10 mouse cellular contexts compared by ENCODE assay signal in the genomic region with DNA sequence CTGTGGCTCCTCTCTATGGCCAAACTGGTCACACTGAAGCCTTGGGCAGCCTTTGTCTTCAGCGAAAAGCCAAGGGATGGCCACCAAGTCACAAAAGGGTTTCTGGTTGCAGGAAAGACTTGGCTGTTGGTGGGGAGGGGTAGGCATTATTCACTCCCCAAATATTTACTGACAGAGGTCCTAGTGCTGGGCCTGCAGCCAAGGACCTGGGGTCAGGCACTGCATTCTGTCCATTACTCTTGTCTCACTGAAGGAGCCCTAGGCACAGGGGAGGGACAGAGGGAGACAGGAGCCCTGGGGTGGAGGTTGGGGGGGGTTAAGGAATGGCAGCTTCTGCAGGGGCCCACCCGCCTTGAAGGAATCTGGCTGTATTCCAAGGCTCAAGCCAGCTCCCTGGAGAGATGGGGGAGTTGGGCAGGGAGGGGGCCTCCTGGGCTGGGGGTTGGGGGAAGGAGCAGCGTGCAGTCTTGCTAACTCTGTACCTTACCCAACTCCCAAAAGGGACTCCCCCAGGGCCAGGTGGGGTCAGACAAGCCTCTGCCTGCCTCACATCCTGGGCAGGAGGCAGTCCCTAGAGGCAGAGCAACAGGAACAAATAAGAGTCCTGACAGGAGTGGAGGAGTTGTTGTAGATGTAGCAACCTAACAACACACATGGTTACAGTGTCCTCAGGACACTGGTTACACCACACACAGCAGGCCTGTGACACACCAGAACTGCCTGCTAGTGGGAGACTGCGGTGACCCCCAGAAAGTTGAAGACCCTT. TPM values are rescaled to one million over a fixed set of nuclear protein-coding genes. Genes with fewer than 3 reads are reported as not detected.
A peak's percentile ranks its signal among the peaks of the same experiment; 100 is the strongest.
DNase-seq lines count a peak whose midpoint lies in the region; ATAC-seq and TF ChIP-seq lines count a peak whose summit lies in the region.
"Had no signal": no experiment of that assay in that cellular context is flagged by ENCODE, and none has a peak within 500 bp of the region (broad histone marks: within the 10 kb centered on the region; RNA-seq: fewer than 3 reads in every experiment).

No protein-coding gene starts in this region.

- H3K27ac ChIP-seq in heart, embryonic 13.5 days (replicated peaks): peak overlapping the region; percentile 60
- no peak overlapping the region for H3K27ac ChIP-seq in midbrain, embryonic 11.5 days (ENCODE audit: low read depth, low read length)
- H3K27ac ChIP-seq in midbrain, embryonic 13.5 days: no peak overlapping the region
- H3K27ac ChIP-seq in limb, embryonic 13.5 days: no peak overlapping the region
- H3K27ac ChIP-seq in stomach, postnatal 0 days (replicated peaks): peak overlapping the region; percentile 58

- no peaks in the 10 kb centered on the region for H3K36me3 ChIP-seq in heart, embryonic 13.5 days
- H3K36me3 ChIP-seq in midbrain, embryonic 11.5 days (ENCODE audit: control insufficient read depth, insufficient read depth, low read length): no peaks in the 10 kb centered on the region
- H3K36me3 ChIP-seq in midbrain, embryonic 13.5 days: no peaks in the 10 kb centered on the region
- no peaks in the 10 kb centered on the region for H3K36me3 ChIP-seq in limb, embryonic 13.5 days
- no peaks in the 10 kb centered on the region for H3K36me3 ChIP-seq in stomach, postnatal 0 days (ENCODE audit: control insufficient read depth, insufficient read depth, low read length)

- H3K9me3 ChIP-seq in heart, embryonic 13.5 days: no peaks in the 10 kb centered on the region
- H3K9me3 ChIP-seq in midbrain, embryonic 11.5 days (ENCODE audit: control insufficient read depth, low read length): no peaks in the 10 kb centered on the region
- no peaks in the 10 kb centered on the region for H3K9me3 ChIP-seq in midbrain, embryonic 13.5 days
- no peaks in the 10 kb centered on the region for H3K9me3 ChIP-seq in limb, embryonic 13.5 days
- no peaks in the 10 kb centered on the region for H3K9me3 ChIP-seq in stomach, postnatal 0 days (ENCODE audit: control insufficient read depth, low read length)

- TF ChIP-seq CTCF in stomach, postnatal 0 days (IDR thresholded peaks at IDR 0.05; ENCODE audit: low read depth): no peak

- peak; percentile 22; the same call in 1 of the 2 replicates for ATAC-seq in heart, embryonic 13.5 days (ENCODE audit: extremely low read depth, insufficient number of reproducible peaks, low FRiP score, low TSS enrichment)
- ATAC-seq in midbrain, embryonic 11.5 days (ENCODE audit: low FRiP score): no peak
- ATAC-seq in midbrain, embryonic 13.5 days: no peak
- ATAC-seq in limb, embryonic 13.5 days (ENCODE audit: low FRiP score, low read depth): peak; percentile 38; the same call in 1 of the 2 replicates
- peak; percentile 36; the same call in 1 of the 2 replicates for ATAC-seq in stomach, postnatal 0 days (ENCODE audit: low FRiP score, low TSS enrichment)
- no peak for ATAC-seq in megakaryocyte-erythroid progenitor cell, adult 5-6 weeks (replicated peaks; ENCODE audit: low FRiP score, low TSS enrichment, poor library complexity, severe bottlenecking)

- no peak overlapping the region for H3K4me3 ChIP-seq in heart, embryonic 13.5 days
- H3K4me3 ChIP-seq in midbrain, embryonic 11.5 days (ENCODE audit: low read depth, low read length): no peak overlapping the region
- H3K4me3 ChIP-seq in midbrain, embryonic 13.5 days (replicated peaks): no peak overlapping the region
- H3K4me3 ChIP-seq in limb, embryonic 13.5 days: no peak overlapping the region
- H3K4me3 ChIP-seq in stomach, postnatal 0 days (ENCODE audit: low read depth, low read length): no peak overlapping the region

- TF ChIP-seq EP300 in stomach, postnatal 0 days (optimal IDR thresholded peaks at IDR 0.05): no peak

- H3K9ac ChIP-seq in heart, embryonic 13.5 days: peak overlapping the region; percentile 52; the same call in 1 of the 2 replicates
- H3K9ac ChIP-seq in midbrain, embryonic 11.5 days (ENCODE audit: low read length): peak overlapping the region; percentile 5; the same call in 1 of the 2 replicates
- no peak overlapping the region for H3K9ac ChIP-seq in midbrain, embryonic 13.5 days (replicated peaks)
- no peak overlapping the region for H3K9ac ChIP-seq in limb, embryonic 13.5 days
- H3K9ac ChIP-seq in stomach, postnatal 0 days (ENCODE audit: low read length): no peak overlapping the region

- 38% methylated on average over 4 of the region's 4 CpGs for WGBS in heart, embryonic 13.5 days
- 63% methylated on average over 4 of the region's 4 CpGs for WGBS in midbrain, embryonic 11.5 days
- WGBS in midbrain, embryonic 13.5 days: 61% methylated on average over 4 of the region's 4 CpGs
- WGBS in limb, embryonic 13.5 days: 44% methylated on average over 4 of the region's 4 CpGs
- 19% methylated on average over 4 of the region's 4 CpGs for WGBS in stomach, postnatal 0 days

- H3K4me2 ChIP-seq in heart, embryonic 13.5 days: no peak overlapping the region; the same call in 1 of the 2 replicates
- no peak overlapping the region for H3K4me2 ChIP-seq in midbrain, embryonic 11.5 days
- H3K4me2 ChIP-seq in midbrain, embryonic 13.5 days (replicated peaks): no peak overlapping the region
- no peak overlapping the region; the same call in 1 of the 2 replicates for H3K4me2 ChIP-seq in limb, embryonic 13.5 days (replicated peaks)
- H3K4me2 ChIP-seq in stomach, postnatal 0 days (replicated peaks; ENCODE audit: low read depth): 0 out of 2 replicates have a peak overlapping the region, but pooled peaks have one; percentile 11

- H3K4me1 ChIP-seq in heart, embryonic 13.5 days: peaks cover 41% of the 10 kb centered on the region
- no peaks in the 10 kb centered on the region; the same call in 1 of the 2 replicates for H3K4me1 ChIP-seq in midbrain, embryonic 11.5 days (ENCODE audit: control insufficient read depth, insufficient read depth, low read length)
- H3K4me1 ChIP-seq in midbrain, embryonic 13.5 days (replicated peaks): peaks cover 9% of the 10 kb centered on the region; the same call in 1 of the 2 replicates
- H3K4me1 ChIP-seq in limb, embryonic 13.5 days: peaks cover 30% of the 10 kb centered on the region
- peaks cover 8% of the 10 kb centered on the region; the same call in 1 of the 2 replicates for H3K4me1 ChIP-seq in stomach, postnatal 0 days (replicated peaks; ENCODE audit: control insufficient read depth, insufficient read depth)

- DNase-seq in heart, postnatal 4 days: no peak
- no peak for DNase-seq in midbrain, embryonic 11.5 days (ENCODE audit: low spot score, missing footprints)
- no peak for DNase-seq in stomach, postnatal 0 days (ENCODE audit: low spot score)
- DNase-seq in left cerebral cortex, adult 11 months (ENCODE audit: low spot score): no peak
- DNase-seq: gastrocnemius, postnatal 36 days had no signal

- H3K27me3 ChIP-seq in heart, embryonic 13.5 days (replicated peaks): no peaks in the 10 kb centered on the region; the same call in 1 of the 2 replicates
- no peaks in the 10 kb centered on the region for H3K27me3 ChIP-seq in midbrain, embryonic 11.5 days (ENCODE audit: control insufficient read depth, insufficient read depth, low read length)
- H3K27me3 ChIP-seq in midbrain, embryonic 13.5 days: peaks cover 5% of the 10 kb centered on the region; the same call in 1 of the 2 replicates
- no peaks in the 10 kb centered on the region for H3K27me3 ChIP-seq in limb, embryonic 13.5 days
- H3K27me3 ChIP-seq in stomach, postnatal 0 days (ENCODE audit: control insufficient read depth, insufficient read depth, low read length): no peaks in the 10 kb centered on the region

RNA-seq across cellular contexts. Expression of gene Itga3, which starts 20.2 kb away (rescaled TPM):
- polyA plus RNA-seq in heart, embryonic 13.5 days (2015; fragmentation: Nextera tagmentation; extraction: Ambion mirVana): 10.2 and 12.2 TPM in 2 replicates
- total RNA-seq in heart, postnatal 4 days (2021): 10 to 100 TPM; 16.1 to 16.4 TPM
- 2.9 and 3.0 TPM in 2 replicates for polyA plus RNA-seq in midbrain, embryonic 11.5 days (2014; fragmentation: Nextera tagmentation; extraction: Ambion mirVana)
- 6.6 and 8.8 TPM in 2 replicates for polyA plus RNA-seq in midbrain, embryonic 13.5 days (2015; fragmentation: Nextera tagmentation; extraction: Ambion mirVana)
- 6.4 and 8.9 TPM in 2 replicates for polyA plus RNA-seq in limb, embryonic 13.5 days (2015; fragmentation: Nextera tagmentation; extraction: Ambion mirVana)
- polyA plus RNA-seq in stomach, postnatal 0 days (2015; fragmentation: Nextera tagmentation; extraction: Ambion mirVana): 15.6 and 17.0 TPM in 2 replicates
- total RNA-seq in megakaryocyte-erythroid progenitor cell, adult 5-6 weeks (2014; fragmentation: Nextera tagmentation): not detected in 2 replicates
- total RNA-seq in megakaryocyte-erythroid progenitor cell, adult 5-6 weeks (2017): 0.28 TPM in 1 of 2 replicates, not detected in the other

RNA-seq across cellular contexts. Expression of gene Dlx3, which starts 23.1 kb away (rescaled TPM):
- 0.17 TPM in 1 of 2 replicates, not detected in the other for polyA plus RNA-seq in heart, embryonic 13.5 days (2015; fragmentation: Nextera tagmentation; extraction: Ambion mirVana)
- total RNA-seq in heart, postnatal 4 days (2021): not detected
- polyA plus RNA-seq in midbrain, embryonic 11.5 days (2014; fragmentation: Nextera tagmentation; extraction: Ambion mirVana): 0.59 and 0.65 TPM in 2 replicates
- 0.27 and 0.30 TPM in 2 replicates for polyA plus RNA-seq in midbrain, embryonic 13.5 days (2015; fragmentation: Nextera tagmentation; extraction: Ambion mirVana)
- polyA plus RNA-seq in limb, embryonic 13.5 days (2015; fragmentation: Nextera tagmentation; extraction: Ambion mirVana): 10.2 and 14.2 TPM in 2 replicates
- polyA plus RNA-seq in stomach, postnatal 0 days (2015; fragmentation: Nextera tagmentation; extraction: Ambion mirVana): 8.0 and 8.5 TPM in 2 replicates
- not detected in 2 replicates for total RNA-seq in megakaryocyte-erythroid progenitor cell, adult 5-6 weeks (2014; fragmentation: Nextera tagmentation)
- total RNA-seq in megakaryocyte-erythroid progenitor cell, adult 5-6 weeks (2017): not detected in 2 replicates
- total RNA-seq: gastrocnemius, postnatal 36 days; layer of hippocampus, postnatal 25 days had no signal

RNA-seq across cellular contexts. Expression of gene Dlx4, which starts 49.3 kb away (rescaled TPM):
- polyA plus RNA-seq in heart, embryonic 13.5 days (2015; fragmentation: Nextera tagmentation; extraction: Ambion mirVana): 0.06 and 0.08 TPM in 2 replicates
- not detected for total RNA-seq in heart, postnatal 4 days (2021)
- not detected in 2 replicates for polyA plus RNA-seq in midbrain, embryonic 11.5 days (2014; fragmentation: Nextera tagmentation; extraction: Ambion mirVana)
- not detected in 2 replicates for polyA plus RNA-seq in midbrain, embryonic 13.5 days (2015; fragmentation: Nextera tagmentation; extraction: Ambion mirVana)
- polyA plus RNA-seq in limb, embryonic 13.5 days (2015; fragmentation: Nextera tagmentation; extraction: Ambion mirVana): 2.2 and 2.7 TPM in 2 replicates
- 1.6 and 1.7 TPM in 2 replicates for polyA plus RNA-seq in stomach, postnatal 0 days (2015; fragmentation: Nextera tagmentation; extraction: Ambion mirVana)
- total RNA-seq in megakaryocyte-erythroid progenitor cell, adult 5-6 weeks (2014; fragmentation: Nextera tagmentation): not detected in 2 replicates
- not detected in 2 replicates for total RNA-seq in megakaryocyte-erythroid progenitor cell, adult 5-6 weeks (2017)
- total RNA-seq: gastrocnemius, postnatal 36 days; layer of hippocampus, postnatal 25 days had no signal

RNA-seq across cellular contexts. Expression of gene Pdk2, which starts 55.6 kb away (rescaled TPM):
- 77.9 and 81.1 TPM in 2 replicates for polyA plus RNA-seq in heart, embryonic 13.5 days (2015; fragmentation: Nextera tagmentation; extraction: Ambion mirVana)
- 100 to 1,000 TPM; 178 to 200 TPM for total RNA-seq in heart, postnatal 4 days (2021)
- 12.6 and 13.3 TPM in 2 replicates for polyA plus RNA-seq in midbrain, embryonic 11.5 days (2014; fragmentation: Nextera tagmentation; extraction: Ambion mirVana)
- 21.4 and 24.7 TPM in 2 replicates for polyA plus RNA-seq in midbrain, embryonic 13.5 days (2015; fragmentation: Nextera tagmentation; extraction: Ambion mirVana)
- polyA plus RNA-seq in limb, embryonic 13.5 days (2015; fragmentation: Nextera tagmentation; extraction: Ambion mirVana): 33.7 and 34.9 TPM in 2 replicates
- polyA plus RNA-seq in stomach, postnatal 0 days (2015; fragmentation: Nextera tagmentation; extraction: Ambion mirVana): 29.8 and 39.0 TPM in 2 replicates
- 16.9 and 21.5 TPM in 2 replicates for total RNA-seq in megakaryocyte-erythroid progenitor cell, adult 5-6 weeks (2014; fragmentation: Nextera tagmentation)
- 3.2 and 5.2 TPM in 2 replicates for total RNA-seq in megakaryocyte-erythroid progenitor cell, adult 5-6 weeks (2017)

Comparison
In these comparisons a context has a peak if more than half of its experiments do, and no peak if none do; other contexts are left out.
1. H3K9ac ChIP-seq: peak in heart, embryonic 13.5 days (single experiment) and midbrain, embryonic 11.5 days (single experiment); none in midbrain, embryonic 13.5 days (single experiment), limb, embryonic 13.5 days (single experiment) and stomach, postnatal 0 days (single experiment).
2. ATAC-seq: peak in heart, embryonic 13.5 days (single experiment), limb, embryonic 13.5 days (single experiment) and stomach, postnatal 0 days (single experiment); none in midbrain, embryonic 11.5 days (single experiment), midbrain, embryonic 13.5 days (single experiment) and megakaryocyte-erythroid progenitor cell, adult 5-6 weeks (single experiment).
3. H3K27ac ChIP-seq: peak in heart, embryonic 13.5 days (single experiment) and stomach, postnatal 0 days (single experiment); none in midbrain, embryonic 11.5 days (single experiment), midbrain, embryonic 13.5 days (single experiment) and limb, embryonic 13.5 days (single experiment).